Mouse (Mus musculus): ENCODE results near the gene Dhx8. TPM values are rescaled to one million over a fixed set of nuclear protein-coding genes. Genes with fewer than 3 reads are reported as not detected.

The Dhx8 gene
- polyA plus RNA-seq, 1 experiment from 2014 or later, result 17.2 TPM

GRCm38 (mm10) chr11:101757366-101757765, 24.6 kb downstream of the Dhx8 start:
- Histone ChIP-seq H3K4me2 (no peak overlapping the region), H3K4me1 (replicated peaks) (no peaks in the 10 kb centered on the region; the same call in 1 of the 2 replicates), H3K27ac (no peak overlapping the region), H3K36me3 (peaks cover 76% of the 10 kb centered on the region), H3K4me3 (no peak overlapping the region), H3K27me3 (no peaks in the 10 kb centered on the region), H3K9me3 (replicated peaks) (no peaks in the 10 kb centered on the region), H3K9ac (no peak overlapping the region)
- WGBS, result 71% methylated on average over 8 of the region's 8 CpGs
- ATAC-seq (replicated peaks; ENCODE audit: insufficient number of reproducible peaks, insufficient read depth, low FRiP score, low read depth), result 0 out of 2 replicates have a peak, but pooled peaks have one; percentile 14

- no peak overlapping the region for H3K27ac ChIP-seq
- H3K27me3 ChIP-seq, result no peaks in the 10 kb centered on the region
- H3K4me2 ChIP-seq, result no peak overlapping the region
- H3K4me3 ChIP-seq, result no peak overlapping the region
- H3K36me3 ChIP-seq, result peaks cover 71% of the 10 kb centered on the region
- ATAC-seq (replicated peaks; ENCODE audit: insufficient number of reproducible peaks, insufficient read depth, low FRiP score, low read depth), result no peak
- H3K4me1 ChIP-seq (replicated peaks), result no peaks in the 10 kb centered on the region; the same call in 1 of the 2 replicates
- H3K9ac ChIP-seq, result no peak overlapping the region
- WGBS, result 57% methylated on average over 5 of the region's 5 CpGs
- no peaks in the 10 kb centered on the region for H3K9me3 ChIP-seq (replicated peaks)
Observed at GRCm38 (mm10) chr11:101758431-101758830, 25.7 kb downstream of the Dhx8 start.

GRCm38 (mm10) chr11:101759530-101759929, 26.8 kb downstream of the Dhx8 start:
- H3K9me3 ChIP-seq (replicated peaks), result no peaks in the 10 kb centered on the region
- H3K4me1 ChIP-seq (replicated peaks), result no peaks in the 10 kb centered on the region; the same call in 1 of the 2 replicates
- H3K27ac ChIP-seq, result no peak overlapping the region
- no peak for ATAC-seq (replicated peaks; ENCODE audit: insufficient number of reproducible peaks, insufficient read depth, low FRiP score, low read depth)
- 92% methylated on average over 3 of the region's 3 CpGs for WGBS
- H3K4me2 ChIP-seq, result no peak overlapping the region
- no peaks in the 10 kb centered on the region for H3K27me3 ChIP-seq
- H3K36me3 ChIP-seq, result peaks cover 68% of the 10 kb centered on the region
- no peak overlapping the region for H3K9ac ChIP-seq
- no peak overlapping the region for H3K4me3 ChIP-seq

- WGBS, result 49% methylated on average over 7 of the region's 7 CpGs
- Histone ChIP-seq H3K36me3 (peaks cover 72% of the 10 kb centered on the region), H3K4me2 (no peak overlapping the region), H3K27me3 (no peaks in the 10 kb centered on the region), H3K9ac (no peak overlapping the region), H3K27ac (no peak overlapping the region), H3K4me3 (no peak overlapping the region), H3K4me1 (replicated peaks) (no peaks in the 10 kb centered on the region), H3K9me3 (replicated peaks) (no peaks in the 10 kb centered on the region)
- no peak for ATAC-seq (replicated peaks; ENCODE audit: insufficient number of reproducible peaks, insufficient read depth, low FRiP score, low read depth)
Observed at GRCm38 (mm10) chr11:101763723-101764122, 31.0 kb downstream of the Dhx8 start.

- no peak for ATAC-seq (replicated peaks; ENCODE audit: insufficient number of reproducible peaks, insufficient read depth, low FRiP score, low read depth)
- WGBS, result 88% methylated on average over 8 of the region's 8 CpGs
Observed at GRCm38 (mm10) chr11:101764546-101764945, 31.8 kb downstream of the Dhx8 start.

GRCm38 (mm10) chr11:101767326-101767725, 34.6 kb downstream of the Dhx8 start:
- H3K27ac ChIP-seq, result no peak overlapping the region
- peaks cover 48% of the 10 kb centered on the region for H3K36me3 ChIP-seq
- ATAC-seq (replicated peaks; ENCODE audit: insufficient number of reproducible peaks, insufficient read depth, low FRiP score, low read depth), result no peak
- no peak overlapping the region for H3K4me2 ChIP-seq
- peaks cover 6% of the 10 kb centered on the region for H3K4me1 ChIP-seq (replicated peaks)
- peaks cover 4% of the 10 kb centered on the region; the same call in 1 of the 2 replicates for H3K27me3 ChIP-seq
- H3K9ac ChIP-seq, result no peak overlapping the region
- 70% methylated on average over 5 of the region's 5 CpGs for WGBS
- H3K4me3 ChIP-seq, result no peak overlapping the region
- H3K9me3 ChIP-seq (replicated peaks), result no peaks in the 10 kb centered on the region

More at GRCm38 (mm10) chr11:101764546-101764945, 31.8 kb downstream of the Dhx8 start:
- Histone ChIP-seq H3K9ac (no peak overlapping the region), H3K27me3 (no peaks in the 10 kb centered on the region), H3K36me3 (peaks cover 64% of the 10 kb centered on the region), H3K27ac (no peak overlapping the region), H3K4me1 (replicated peaks) (no peaks in the 10 kb centered on the region), H3K9me3 (replicated peaks) (no peaks in the 10 kb centered on the region), H3K4me3 (no peak overlapping the region), H3K4me2 (no peak overlapping the region)

GRCm38 (mm10) chr11:101768721-101769120, 36.0 kb downstream of the Dhx8 start:
- H3K9ac ChIP-seq, result no peak overlapping the region
- WGBS, result 83% methylated on average over 6 of the region's 6 CpGs
- H3K27ac ChIP-seq, result no peak overlapping the region
- H3K27me3 ChIP-seq, result peaks cover 8% of the 10 kb centered on the region
- no peak overlapping the region for H3K4me2 ChIP-seq
- no peak for ATAC-seq (replicated peaks; ENCODE audit: insufficient number of reproducible peaks, insufficient read depth, low FRiP score, low read depth)
- H3K4me3 ChIP-seq, result no peak overlapping the region
- H3K36me3 ChIP-seq, result peaks cover 42% of the 10 kb centered on the region
- H3K4me1 ChIP-seq (replicated peaks), result peaks cover 14% of the 10 kb centered on the region
- H3K9me3 ChIP-seq (replicated peaks), result no peaks in the 10 kb centered on the region

- WGBS, result 91% methylated on average over 12 of the region's 12 CpGs
- H3K27ac ChIP-seq, result no peak overlapping the region
- H3K9ac ChIP-seq, result no peak overlapping the region
- peaks cover 18% of the 10 kb centered on the region for H3K27me3 ChIP-seq
- no peak for ATAC-seq (replicated peaks; ENCODE audit: insufficient number of reproducible peaks, insufficient read depth, low FRiP score, low read depth)
- peaks cover 14% of the 10 kb centered on the region for H3K4me1 ChIP-seq (replicated peaks)
- H3K4me2 ChIP-seq, result no peak overlapping the region
- no peak overlapping the region for H3K4me3 ChIP-seq
- no peaks in the 10 kb centered on the region for H3K9me3 ChIP-seq (replicated peaks)
- peaks cover 28% of the 10 kb centered on the region for H3K36me3 ChIP-seq
Observed at GRCm38 (mm10) chr11:101770266-101770665, 37.5 kb downstream of the Dhx8 start.

GRCm38 (mm10) chr11:101772027-101772426, 39.3 kb downstream of the Dhx8 start:
- 14% methylated on average over 5 of the region's 5 CpGs for WGBS
- no peak overlapping the region for H3K9ac ChIP-seq
- no peak for ATAC-seq (replicated peaks; ENCODE audit: insufficient number of reproducible peaks, insufficient read depth, low FRiP score, low read depth)
- no peak overlapping the region for H3K27ac ChIP-seq
- H3K4me3 ChIP-seq, result peak overlapping the region; percentile 46
- H3K4me2 ChIP-seq, result peak overlapping the region; percentile 85
- H3K36me3 ChIP-seq, result peaks cover 11% of the 10 kb centered on the region
- H3K4me1 ChIP-seq (replicated peaks), result peaks cover 14% of the 10 kb centered on the region
- no peaks in the 10 kb centered on the region for H3K9me3 ChIP-seq (replicated peaks)
- H3K27me3 ChIP-seq, result peaks cover 18% of the 10 kb centered on the region

- H3K4me1 ChIP-seq (replicated peaks), result peaks cover 16% of the 10 kb centered on the region
- H3K27me3 ChIP-seq, result peaks cover 18% of the 10 kb centered on the region
- no peaks in the 10 kb centered on the region for H3K9me3 ChIP-seq (replicated peaks)
- WGBS, result 2% methylated on average over 16 of the region's 16 CpGs
- peaks cover 7% of the 10 kb centered on the region for H3K36me3 ChIP-seq
- peak overlapping the region; percentile 46 for H3K4me3 ChIP-seq
- peak overlapping the region; percentile 36; the same call in 1 of the 2 replicates for H3K9ac ChIP-seq
- peak; percentile 88 for ATAC-seq (replicated peaks; ENCODE audit: insufficient number of reproducible peaks, insufficient read depth, low FRiP score, low read depth)
- peak overlapping the region; percentile 85 for H3K4me2 ChIP-seq
- H3K27ac ChIP-seq, result peak overlapping the region; percentile 42; the same call in 1 of the 2 replicates
Observed at GRCm38 (mm10) chr11:101772449-101772848, 39.7 kb downstream of the Dhx8 start.

GRCm38 (mm10) chr11:101776846-101777245, 44.1 kb downstream of the Dhx8 start:
- Histone ChIP-seq H3K4me3 (no peak overlapping the region), H3K9ac (no peak overlapping the region), H3K9me3 (replicated peaks) (no peaks in the 10 kb centered on the region), H3K4me1 (replicated peaks) (peaks cover 15% of the 10 kb centered on the region), H3K27ac (no peak overlapping the region), H3K4me2 (no peak overlapping the region), H3K36me3 (no peaks in the 10 kb centered on the region), H3K27me3 (peaks cover 35% of the 10 kb centered on the region)
- ATAC-seq (replicated peaks; ENCODE audit: insufficient number of reproducible peaks, insufficient read depth, low FRiP score, low read depth), result no peak
- WGBS, result 80% methylated on average over 4 of the region's 4 CpGs

GRCm38 (mm10) chr11:101783135-101783534, 50.4 kb downstream of the Dhx8 start:
- Histone ChIP-seq H3K4me2 (no peak overlapping the region), H3K9me3 (replicated peaks) (no peaks in the 10 kb centered on the region), H3K27me3 (peaks cover 75% of the 10 kb centered on the region), H3K9ac (no peak overlapping the region), H3K4me3 (no peak overlapping the region), H3K4me1 (replicated peaks) (peaks cover 23% of the 10 kb centered on the region), H3K27ac (no peak overlapping the region), H3K36me3 (no peaks in the 10 kb centered on the region)
- WGBS, result 79% methylated on average over 1 of the region's 1 CpGs
- no peak for ATAC-seq (replicated peaks; ENCODE audit: insufficient number of reproducible peaks, insufficient read depth, low FRiP score, low read depth)
